Mouse (Mus musculus) cortical plate, adult 2 months (tissue): ENCODE measurements at regions not wholly inside any gene's neighbourhood (a gene's known extent, or its start where the extent isn't known, plus 50 kb on each side); places are given as distances from the start of the nearest gene placed in this dataset.

ENCODE experiments used
- H3K27ac ChIP-seq: fragments of 200-500 bp; 2 replicates; pipeline ENCODE4 v1.5.1; 2012; ENCODE audit warnings: low read length, control low read depth, inconsistent platforms; ENCODE audit not compliant: insufficient read depth
- H3K4me1 ChIP-seq: fragments of 200-500 bp; 2 replicates; pipeline ENCODE4 v1.6.1; 2011; ENCODE audit warnings: low read length; ENCODE audit not compliant: control insufficient read depth, insufficient read depth
- H3K4me3 ChIP-seq: fragments of 200-500 bp; 2 replicates; pipeline ENCODE4 v1.5.1; 2011; ENCODE audit warnings: mild to moderate bottlenecking, low read length, control low read depth; ENCODE audit not compliant: insufficient read depth
- CTCF ChIP-seq: fragments of 200-500 bp; IDR thresholded peaks from 2 replicates; pipeline ENCODE4 v1.5.1; 2011; ENCODE audit warnings: mild to moderate bottlenecking, control low read depth, low read length; ENCODE audit not compliant: insufficient read depth; ENCODE audit errors: extremely low read depth
- POLR2A ChIP-seq: fragments of 200-500 bp; IDR thresholded peaks from 2 replicates; pipeline ENCODE4 v1.6.1; 2011; ENCODE audit warnings: mild to moderate bottlenecking, low read length, control low read depth; ENCODE audit not compliant: insufficient read depth; ENCODE audit errors: extremely low read depth

DNA sequence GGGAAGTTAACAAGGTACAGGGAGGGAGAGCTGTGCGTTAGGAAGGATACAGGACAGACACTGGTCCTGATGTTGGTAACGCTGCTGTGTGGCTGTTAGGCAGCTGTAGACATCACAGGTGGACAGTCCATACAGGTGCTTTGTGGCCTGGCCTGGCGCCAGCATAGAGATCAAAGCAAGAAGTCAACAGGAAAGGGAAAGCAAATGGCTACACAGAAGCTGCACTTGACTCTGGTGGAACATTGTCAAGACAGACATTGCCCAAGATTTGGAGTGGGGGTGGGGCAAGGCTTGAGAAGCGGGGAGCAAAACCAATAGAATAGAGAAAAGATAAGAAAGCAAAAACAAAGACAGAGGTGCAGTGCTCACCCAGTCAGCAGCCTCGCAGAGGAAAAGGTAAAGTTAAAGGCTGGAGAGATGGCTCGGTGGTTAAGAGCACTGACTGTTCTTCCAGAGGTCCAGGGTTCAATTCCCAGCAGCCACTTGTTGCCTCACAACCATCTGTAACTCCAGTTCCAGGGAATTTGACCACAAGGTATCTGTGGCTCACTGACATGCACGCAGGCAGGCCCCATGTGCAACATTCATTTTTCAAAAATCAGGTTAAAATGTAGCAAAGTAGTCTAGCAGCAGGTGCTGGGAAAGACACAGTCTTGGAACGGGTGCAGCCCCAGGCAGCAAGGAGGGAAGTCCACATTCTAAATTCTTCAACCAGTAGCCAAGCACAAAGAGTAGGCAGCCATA is 147.3 kb upstream of the A530016L24Rik start:
- no peak overlapping the region for H3K27ac ChIP-seq

DNA sequence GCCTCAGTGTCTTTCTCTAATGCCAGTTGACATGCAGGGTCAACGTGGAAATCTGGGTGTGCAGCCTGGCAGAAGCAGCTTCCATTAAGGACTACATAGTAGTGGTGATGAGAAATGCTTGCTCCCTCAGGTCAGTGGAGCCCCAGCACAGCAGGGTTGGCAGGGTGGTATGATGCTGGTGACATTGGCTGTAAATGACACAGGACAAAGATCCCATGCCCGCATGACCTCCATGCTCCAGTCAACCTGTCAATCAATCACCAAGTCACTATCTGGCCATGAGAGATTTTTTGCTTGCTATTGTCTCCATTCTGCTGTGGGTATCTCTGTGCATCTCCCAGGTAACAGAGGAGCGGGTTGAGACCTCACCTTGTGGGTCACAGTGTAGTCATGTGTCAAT is 146.2 kb upstream of the A530016L24Rik start:
- no peak overlapping the region for H3K4me3 ChIP-seq
- no peak for TF ChIP-seq POLR2A
- no peak for TF ChIP-seq CTCF
- no peak overlapping the region for H3K27ac ChIP-seq
- H3K4me1 ChIP-seq = peaks cover 5% of the 10 kb centered on the region; the same call in 1 of the 2 replicates

More for the DNA sequence above, 147.3 kb upstream of the A530016L24Rik start:
- TF ChIP-seq POLR2A (no peak), CTCF (no peak)
- Histone ChIP-seq H3K4me1 (peaks cover 5% of the 10 kb centered on the region; the same call in 1 of the 2 replicates), H3K4me3 (no peak overlapping the region)

- Histone ChIP-seq H3K4me3 (no peak overlapping the region), H3K4me1 (peaks cover 5% of the 10 kb centered on the region; the same call in 1 of the 2 replicates), H3K27ac (no peak overlapping the region)
- TF ChIP-seq POLR2A = no peak
- TF ChIP-seq CTCF = no peak
These were observed 145.0 kb upstream of the A530016L24Rik start for GRCm38 (mm10) chr12:112344285-112344684.

GRCm38 (mm10) chr12:112345797-112346196 is 143.5 kb upstream of the A530016L24Rik start:
- Histone ChIP-seq H3K4me3 (no peak overlapping the region), H3K4me1 (peaks cover 2% of the 10 kb centered on the region), H3K27ac (no peak overlapping the region)
- no peak for TF ChIP-seq POLR2A
- no peak for TF ChIP-seq CTCF

DNA sequence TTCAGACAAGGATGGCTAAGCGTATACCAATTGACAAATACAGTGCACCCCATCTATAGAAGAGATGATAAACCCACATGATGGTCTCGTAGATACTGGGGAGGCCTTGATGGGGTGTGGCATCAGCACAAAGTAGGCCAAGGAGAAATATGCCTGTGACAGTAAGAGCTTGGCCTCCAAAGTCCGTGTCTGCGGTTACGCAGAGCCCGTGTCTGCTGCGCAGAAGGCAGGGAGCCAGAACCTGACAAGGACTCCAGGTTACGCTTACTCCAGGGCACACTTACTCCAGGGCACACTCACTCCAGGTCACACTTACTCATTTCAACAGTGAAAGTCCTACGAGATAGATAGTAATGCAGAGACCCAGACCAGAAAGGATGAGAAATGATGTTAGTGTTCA is 141.1 kb upstream of the A530016L24Rik start:
- no peak for TF ChIP-seq CTCF
- no peak for TF ChIP-seq POLR2A
- Histone ChIP-seq H3K4me3 (no peak overlapping the region), H3K4me1 (peaks cover 2% of the 10 kb centered on the region), H3K27ac (no peak overlapping the region)

DNA sequence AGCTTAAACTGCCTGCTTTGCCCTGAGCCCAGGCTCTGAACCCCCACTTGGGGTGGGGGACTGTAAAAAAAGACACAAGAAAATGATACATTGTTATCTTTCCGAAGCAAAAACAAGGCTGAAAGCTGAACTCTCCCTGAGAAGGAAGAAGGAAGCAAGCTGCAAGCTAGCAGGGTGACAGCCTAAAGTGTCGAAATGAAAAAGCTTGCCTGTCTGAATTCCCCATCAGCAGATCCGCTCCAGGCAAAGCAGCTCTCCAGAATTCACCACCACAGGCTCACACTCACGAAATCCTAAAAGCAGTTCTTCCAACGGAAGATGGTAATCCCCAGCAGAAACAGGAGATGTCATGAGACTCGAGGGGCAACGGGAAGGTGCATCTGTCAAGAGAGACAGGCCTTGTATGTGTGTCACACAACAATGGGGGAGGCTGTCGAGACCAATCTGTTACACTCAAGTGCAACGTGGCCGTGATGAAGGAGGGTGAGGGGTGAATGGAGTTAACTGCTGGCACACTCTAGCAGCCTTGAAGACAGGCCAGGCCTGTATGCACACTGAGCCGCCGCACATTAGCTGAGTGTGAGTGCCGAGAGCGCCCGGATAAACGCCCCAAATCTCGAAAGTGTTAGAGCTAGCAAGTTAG is 139.5 kb upstream of the A530016L24Rik start:
- Histone ChIP-seq H3K27ac (no peak overlapping the region), H3K4me3 (no peak overlapping the region), H3K4me1 (peaks cover 2% of the 10 kb centered on the region)
- no peak for TF ChIP-seq POLR2A
- TF ChIP-seq CTCF = no peak

DNA sequence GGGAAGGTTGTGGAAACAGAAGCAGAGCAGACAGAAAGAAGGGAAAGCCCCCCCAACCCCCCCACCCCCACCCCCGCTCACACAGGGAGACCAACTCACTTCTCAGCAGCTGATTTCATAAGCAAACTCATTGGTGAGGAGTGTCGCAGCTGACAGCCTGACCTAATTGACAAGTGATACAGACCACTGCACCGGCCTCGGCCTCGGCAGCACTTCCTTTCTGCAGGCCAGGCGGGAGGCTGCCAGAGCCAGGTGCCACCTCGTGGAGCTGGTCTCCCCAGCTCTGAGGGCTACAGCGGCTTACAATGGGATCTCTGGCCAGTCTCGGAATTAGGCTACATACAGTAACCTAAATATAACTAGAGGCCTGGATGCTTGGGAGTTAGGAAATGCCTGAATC is 138.5 kb upstream of the A530016L24Rik start:
- no peak overlapping the region for H3K27ac ChIP-seq
- TF ChIP-seq CTCF = no peak
- no peak for TF ChIP-seq POLR2A
- H3K4me1 ChIP-seq = peaks cover 2% of the 10 kb centered on the region
- no peak overlapping the region for H3K4me3 ChIP-seq

GRCm38 (mm10) chr12:112363349-112363748 is 125.9 kb upstream of the A530016L24Rik start:
- Histone ChIP-seq H3K4me1 (no peaks in the 10 kb centered on the region), H3K27ac (no peak overlapping the region), H3K4me3 (no peak overlapping the region)
- TF ChIP-seq POLR2A = no peak
- no peak for TF ChIP-seq CTCF

GRCm38 (mm10) chr12:112367221-112367620 is 122.0 kb upstream of the A530016L24Rik start:
- Histone ChIP-seq H3K27ac (no peak overlapping the region), H3K4me3 (no peak overlapping the region), H3K4me1 (no peaks in the 10 kb centered on the region)
- TF ChIP-seq CTCF = no peak
- no peak for TF ChIP-seq POLR2A

DNA sequence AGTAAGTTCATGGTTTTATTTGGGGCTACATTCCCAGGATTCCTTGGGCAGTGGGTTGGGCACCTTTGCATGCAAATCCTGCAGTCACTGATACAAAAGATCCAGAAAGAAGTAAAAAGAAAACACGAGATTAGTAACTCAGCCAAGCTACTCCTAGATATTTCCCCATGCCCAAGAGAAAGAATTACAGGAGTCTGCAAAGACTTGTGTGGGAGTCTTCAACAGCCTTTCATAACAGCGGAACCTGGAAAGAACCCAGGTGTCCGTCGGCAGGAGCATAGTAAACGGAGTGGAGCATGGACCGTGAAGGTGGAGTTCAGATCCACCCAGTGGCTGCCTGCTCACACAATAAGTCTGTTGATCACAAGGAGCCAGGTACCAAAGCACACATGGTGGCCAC is 121.1 kb upstream of the A530016L24Rik start:
- Histone ChIP-seq H3K4me1 (no peaks in the 10 kb centered on the region), H3K4me3 (no peak overlapping the region), H3K27ac (no peak overlapping the region)
- TF ChIP-seq POLR2A (no peak), CTCF (no peak)
